Mouse (Mus musculus) limb, embryonic 14.5 days (tissue): ENCODE results near the gene Cradd. TPM values are rescaled to one million over a fixed set of nuclear protein-coding genes. Genes with fewer than 3 reads are reported as not detected.

Source experiments
- ATAC-seq: fragments of 200-750 bp; cut with Nextera tagmentation; 2 replicates; pipeline ENCODE4 v1.8.0; 2017; ENCODE audit warnings: low read depth, moderate number of reproducible peaks, moderate TSS enrichment; ENCODE audit not compliant: low FRiP score
- DNase-seq: peaks from one replicate; pipeline ENCODE4 v3.0.0-alpha.2; 2015; ENCODE audit warnings: low spot score
- H3K27ac ChIP-seq: fragments of 300-500 bp; sonication (generic); replicated peaks from 2 replicates; pipeline ENCODE4 v1.5.1; 2014; ENCODE audit warnings: low read depth, mild to moderate bottlenecking, low read length, moderate library complexity, mixed read lengths
- H3K27me3 ChIP-seq: fragments of 300-500 bp; sonication (generic); 2 replicates; pipeline ENCODE4 v1.6.1; 2014; ENCODE audit warnings: low read length, mixed read lengths; ENCODE audit not compliant: control insufficient read depth, insufficient read depth
- H3K36me3 ChIP-seq: fragments of 300-500 bp; sonication (generic); 2 replicates; pipeline ENCODE4 v1.6.1; 2014; ENCODE audit warnings: mild to moderate bottlenecking, low read length, moderate library complexity, mixed read lengths; ENCODE audit not compliant: control insufficient read depth, insufficient read depth
- H3K4me1 ChIP-seq: fragments of 300-500 bp; sonication (generic); 2 replicates; pipeline ENCODE4 v1.6.1; 2014; ENCODE audit warnings: antibody characterized with exemption, low read length, mixed read lengths; ENCODE audit not compliant: control insufficient read depth, insufficient read depth
- H3K4me2 ChIP-seq: fragments of 300-500 bp; sonication (generic); replicated peaks from 2 replicates; pipeline ENCODE4 v1.6.1; 2014; ENCODE audit warnings: low read depth, mild to moderate bottlenecking, low read length, moderate library complexity; ENCODE audit not compliant: severe bottlenecking
- H3K4me3 ChIP-seq: fragments of 300-500 bp; sonication (generic); replicated peaks from 2 replicates; pipeline ENCODE4 v1.5.1; 2014; ENCODE audit warnings: low read length
- H3K9ac ChIP-seq: fragments of 300-500 bp; sonication (generic); 2 replicates; pipeline ENCODE4 v1.6.1; 2014; ENCODE audit warnings: mild to moderate bottlenecking, low read depth, low read length, moderate library complexity; ENCODE audit not compliant: severe bottlenecking
- H3K9me3 ChIP-seq: fragments of 300-500 bp; sonication (generic); 2 replicates; pipeline ENCODE4 v1.6.1; 2016; ENCODE audit warnings: low read length; ENCODE audit not compliant: control insufficient read depth
- POLR2A ChIP-seq: fragments of 200-500 bp; IDR thresholded peaks from 2 replicates; pipeline ENCODE4 v1.8.0; 2012; ENCODE audit warnings: inconsistent platforms, mild to moderate bottlenecking, moderate library complexity, borderline replicate concordance; ENCODE audit not compliant: insufficient read depth, insufficient read length; ENCODE audit errors: extremely low read depth
- WGBS: fragments of 180-500 bp; shearing (Covaris S2); extraction: QIAGEN DNeasy Blood & Tissue Kit; methylation state at CpG from one replicate; pipeline ENCODE4 v1.1.7; 2014; 5-methylcytosine and 5-hydroxymethylcytosine counted together
- polyA plus RNA-seq, 2 experiments: library from polyadenylated mRNA; depleted of rRNA in 1 of 2; stranded (reverse) in 1 of 2; unstranded in 1 of 2; fragments of >200 nt; fragmentation: Nextera tagmentation in 1 of 2; extraction: Ambion mirVana in 1 of 2; gene quantifications; 2 replicates each; pipeline versions ENCODE4 v1.2.1 to v1.2.3; 2012 to 2014

The Cradd gene
- polyA plus RNA-seq, 2 experiments, result 8.1 to 10.4 TPM

DNA sequence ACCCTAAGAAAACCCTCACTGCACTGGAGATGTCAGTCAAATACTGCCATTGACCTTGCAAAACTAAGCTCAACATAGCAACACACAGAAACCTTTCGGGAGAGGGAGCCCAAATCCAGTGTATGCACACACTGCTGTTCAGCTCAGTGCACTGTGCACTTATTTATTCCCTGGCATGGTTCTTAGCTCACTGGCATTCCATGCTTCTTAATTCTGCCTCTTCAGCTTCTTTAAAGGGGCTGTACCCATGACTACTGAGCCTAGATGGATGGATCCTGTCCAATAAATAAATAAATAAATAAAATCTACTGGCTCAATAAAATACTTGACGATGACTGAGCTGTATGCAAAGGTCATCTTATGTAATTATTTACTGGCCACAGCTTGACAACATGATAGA, 85.3 kb downstream of the Cradd start:
- Histone ChIP-seq H3K27ac (no peak overlapping the region), H3K36me3 (no peaks in the 10 kb centered on the region), H3K4me1 (peaks cover 16% of the 10 kb centered on the region), H3K9ac (no peak overlapping the region), H3K9me3 (no peaks in the 10 kb centered on the region), H3K4me2 (no peak overlapping the region), H3K27me3 (no peaks in the 10 kb centered on the region), H3K4me3 (no peak overlapping the region)
- no peak for ATAC-seq
- TF ChIP-seq POLR2A, result no peak
- no peak for DNase-seq
- WGBS, result 69% methylated on average over 2 of the region's 2 CpGs

GRCm38 (mm10) chr10:95236226-95236625, 87.7 kb downstream of the Cradd start:
- Histone ChIP-seq H3K27ac (no peak overlapping the region), H3K27me3 (no peaks in the 10 kb centered on the region), H3K9ac (no peak overlapping the region), H3K36me3 (no peaks in the 10 kb centered on the region), H3K9me3 (no peaks in the 10 kb centered on the region), H3K4me3 (no peak overlapping the region), H3K4me1 (peaks cover 22% of the 10 kb centered on the region), H3K4me2 (no peak overlapping the region)
- ATAC-seq, result no peak
- no peak for DNase-seq
- 50% methylated on average over 8 of the region's 8 CpGs for WGBS
- no peak for TF ChIP-seq POLR2A

DNA sequence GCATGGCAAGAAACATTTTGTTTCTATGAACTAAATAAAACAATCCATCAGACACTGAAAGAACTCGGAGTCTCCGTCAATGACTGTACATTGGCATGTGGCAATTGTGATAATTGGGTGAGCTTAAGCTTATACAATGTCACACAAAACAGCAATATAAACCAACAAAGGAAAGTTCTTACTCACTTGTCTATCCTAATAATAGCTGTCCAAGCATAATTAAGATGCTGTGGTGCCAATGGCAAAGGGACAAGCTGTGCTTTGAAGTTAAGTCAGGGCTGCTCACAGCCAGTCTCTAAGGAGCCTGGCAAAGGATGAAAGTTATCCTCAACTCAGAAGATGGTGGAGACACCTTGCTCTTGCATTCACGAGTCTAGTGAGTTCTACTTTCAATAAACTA, 89.3 kb downstream of the Cradd start:
- 60% methylated on average over 3 of the region's 3 CpGs for WGBS
- ATAC-seq, result no peak
- Histone ChIP-seq H3K9me3 (no peaks in the 10 kb centered on the region), H3K4me3 (no peak overlapping the region), H3K4me1 (peaks cover 22% of the 10 kb centered on the region), H3K27ac (no peak overlapping the region), H3K36me3 (no peaks in the 10 kb centered on the region), H3K4me2 (no peak overlapping the region), H3K9ac (no peak overlapping the region), H3K27me3 (no peaks in the 10 kb centered on the region)
- DNase-seq, result no peak
- no peak for TF ChIP-seq POLR2A

DNA sequence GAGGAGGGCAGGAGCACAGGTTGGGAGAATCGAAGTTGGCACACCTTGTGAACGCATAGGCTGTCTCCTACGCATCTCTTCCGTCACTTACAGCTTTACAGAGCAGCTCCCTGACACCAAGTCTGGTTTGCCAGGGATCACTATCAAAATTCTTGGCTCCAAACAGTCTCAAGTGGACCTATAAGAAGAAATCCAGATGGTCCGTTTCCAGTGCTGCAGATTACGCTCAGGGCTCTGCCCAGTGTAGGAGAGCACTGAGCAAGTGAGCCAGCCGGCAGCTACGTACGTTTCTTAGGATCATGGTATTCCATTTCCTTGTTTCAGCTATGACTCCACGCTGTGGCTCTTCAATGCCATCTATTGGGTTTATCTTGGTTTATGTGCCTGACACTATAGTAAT, 90.9 kb downstream of the Cradd start:
- H3K27ac ChIP-seq, result no peak overlapping the region
- WGBS, result 67% methylated on average over 10 of the region's 10 CpGs
- ATAC-seq, result no peak
- H3K9ac ChIP-seq, result no peak overlapping the region
- H3K9me3 ChIP-seq, result no peaks in the 10 kb centered on the region
- no peaks in the 10 kb centered on the region for H3K27me3 ChIP-seq
- no peak overlapping the region for H3K4me3 ChIP-seq
- peaks cover 25% of the 10 kb centered on the region for H3K4me1 ChIP-seq
- DNase-seq, result no peak
- TF ChIP-seq POLR2A, result no peak
- H3K36me3 ChIP-seq, result no peaks in the 10 kb centered on the region
- no peak overlapping the region for H3K4me2 ChIP-seq

- H3K9ac ChIP-seq, result no peak overlapping the region
- TF ChIP-seq POLR2A, result no peak
- ATAC-seq (no peak), DNase-seq (peak; percentile 38)
- H3K27ac ChIP-seq, result no peak overlapping the region
- peaks cover 27% of the 10 kb centered on the region for H3K4me1 ChIP-seq
- H3K4me3 ChIP-seq, result no peak overlapping the region
- no peaks in the 10 kb centered on the region for H3K9me3 ChIP-seq
- H3K27me3 ChIP-seq, result no peaks in the 10 kb centered on the region
- H3K4me2 ChIP-seq, result no peak overlapping the region
- no peaks in the 10 kb centered on the region for H3K36me3 ChIP-seq
- WGBS, result 47% methylated on average over 3 of the region's 3 CpGs
Observed at GRCm38 (mm10) chr10:95232554-95232953, 91.4 kb downstream of the Cradd start.

- WGBS, result 31% methylated on average over 6 of the region's 6 CpGs
- ATAC-seq (no peak), DNase-seq (peak; percentile 36)
- H3K4me3 ChIP-seq, result no peak overlapping the region
- H3K4me2 ChIP-seq, result no peak overlapping the region
- no peaks in the 10 kb centered on the region for H3K9me3 ChIP-seq
- H3K27ac ChIP-seq, result no peak overlapping the region
- H3K36me3 ChIP-seq, result no peaks in the 10 kb centered on the region
- H3K9ac ChIP-seq, result no peak overlapping the region
- no peaks in the 10 kb centered on the region for H3K27me3 ChIP-seq
- peaks cover 20% of the 10 kb centered on the region for H3K4me1 ChIP-seq
- TF ChIP-seq POLR2A, result no peak
Observed at GRCm38 (mm10) chr10:95228192-95228591, 95.7 kb downstream of the Cradd start.
